Mouse (Mus musculus) ES-E14 (cell line): ENCODE data around the gene Ccr9. TPM values are rescaled to one million over a fixed set of nuclear protein-coding genes. Genes with fewer than 3 reads are reported as not detected.

Experiments
- DNase-seq: peaks from one replicate; pipeline ENCODE4 v3.0.0-alpha.2; 2013; ENCODE audit warnings: low read depth, low spot score
- H3K27ac ChIP-seq: 2 replicates; pipeline ENCODE4 v1.5.1; 2012; ENCODE audit warnings: low read depth, mild to moderate bottlenecking, low read length, moderate library complexity, mixed read lengths; ENCODE audit not compliant: poor library complexity, insufficient read depth, severe bottlenecking
- H3K36me3 ChIP-seq: 2 replicates; pipeline ENCODE4 v1.6.1; 2012; ENCODE audit warnings: mild to moderate bottlenecking, low read length, moderate library complexity, mixed read lengths; ENCODE audit not compliant: control insufficient read depth, poor library complexity, insufficient read depth, severe bottlenecking
- H3K4me1 ChIP-seq, 2 experiments: fragments of 150-350 bp in 1 of 2; sonication (generic) in 1 of 2; 2 replicates each; pipeline ENCODE4 v1.6.1; 2012; ENCODE audit warnings: low read length in 2 of 2, mild to moderate bottlenecking in 1 of 2, mixed read lengths in 1 of 2; ENCODE audit not compliant: control insufficient read depth in 2 of 2, insufficient read depth in 2 of 2, poor library complexity in 1 of 2
- H3K4me3 ChIP-seq, 2 experiments: fragments of 150-350 bp in 1 of 2; sonication (generic) in 1 of 2; 2 replicates each; pipeline ENCODE4 v1.5.1; 2012; ENCODE audit warnings: low read length in 2 of 2, low read depth in 1 of 2, mild to moderate bottlenecking in 1 of 2, mixed read lengths in 1 of 2; ENCODE audit not compliant: insufficient read depth in 1 of 2, poor library complexity in 1 of 2, severe bottlenecking in 1 of 2
- H3K9ac ChIP-seq: 2 replicates; pipeline ENCODE4 v1.6.1; 2012; ENCODE audit warnings: low read depth, mild to moderate bottlenecking, low read length, mixed read lengths; ENCODE audit not compliant: poor library complexity, insufficient read depth, severe bottlenecking
- H3K9me3 ChIP-seq: fragments of 150-350 bp; sonication (generic); 2 replicates; pipeline ENCODE4 v1.6.1; 2012; ENCODE audit warnings: low read depth, mild to moderate bottlenecking, low read length; ENCODE audit not compliant: control insufficient read depth, insufficient read depth
- CHD2 ChIP-seq: IDR thresholded peaks from 2 replicates; pipeline ENCODE4 v1.6.1; 2014; ENCODE audit warnings: mild to moderate bottlenecking, low read depth, low read length, inconsistent platforms
- HCFC1 ChIP-seq: IDR thresholded peaks from 2 replicates; pipeline ENCODE4 v1.6.1; 2012; ENCODE audit warnings: low read length, inconsistent platforms, borderline replicate concordance; ENCODE audit not compliant: insufficient read depth
- MAFK ChIP-seq: IDR thresholded peaks from 2 replicates; pipeline ENCODE4 v1.6.1; 2014; ENCODE audit warnings: mild to moderate bottlenecking, low read depth, low read length, inconsistent platforms; ENCODE audit not compliant: insufficient read depth
- ZC3H11A ChIP-seq: IDR thresholded peaks from 2 replicates; pipeline ENCODE4 v1.6.1; 2012; ENCODE audit warnings: low read depth, mild to moderate bottlenecking, inconsistent platforms, low read length, borderline replicate concordance
- ZNF384 ChIP-seq: IDR thresholded peaks from 2 replicates; pipeline ENCODE4 v1.6.1; 2012; ENCODE audit warnings: low read depth, low read length, inconsistent platforms
- in situ Hi-C, 2 experiments: fragments of 600-800 bp; cut with MboI; formaldehyde crosslinking; loops; one replicate each; pipeline ENCODE4 v1.15.1; 2025; ENCODE audit warnings: low sequenced_read_pairs in 2 of 2, inconsistent platforms in 1 of 2; ENCODE audit not compliant: unreplicated experiment in 2 of 2
- total RNA-seq: library from RNA; depleted of rRNA; stranded (reverse); fragments of 300-350 nt; gene quantifications from 2 replicates; pipeline ENCODE4 v1.2.3, GENCODE M21; 2012; rRNA removed

The Ccr9 gene
- total RNA-seq: not detected in 2 replicates

DNA sequence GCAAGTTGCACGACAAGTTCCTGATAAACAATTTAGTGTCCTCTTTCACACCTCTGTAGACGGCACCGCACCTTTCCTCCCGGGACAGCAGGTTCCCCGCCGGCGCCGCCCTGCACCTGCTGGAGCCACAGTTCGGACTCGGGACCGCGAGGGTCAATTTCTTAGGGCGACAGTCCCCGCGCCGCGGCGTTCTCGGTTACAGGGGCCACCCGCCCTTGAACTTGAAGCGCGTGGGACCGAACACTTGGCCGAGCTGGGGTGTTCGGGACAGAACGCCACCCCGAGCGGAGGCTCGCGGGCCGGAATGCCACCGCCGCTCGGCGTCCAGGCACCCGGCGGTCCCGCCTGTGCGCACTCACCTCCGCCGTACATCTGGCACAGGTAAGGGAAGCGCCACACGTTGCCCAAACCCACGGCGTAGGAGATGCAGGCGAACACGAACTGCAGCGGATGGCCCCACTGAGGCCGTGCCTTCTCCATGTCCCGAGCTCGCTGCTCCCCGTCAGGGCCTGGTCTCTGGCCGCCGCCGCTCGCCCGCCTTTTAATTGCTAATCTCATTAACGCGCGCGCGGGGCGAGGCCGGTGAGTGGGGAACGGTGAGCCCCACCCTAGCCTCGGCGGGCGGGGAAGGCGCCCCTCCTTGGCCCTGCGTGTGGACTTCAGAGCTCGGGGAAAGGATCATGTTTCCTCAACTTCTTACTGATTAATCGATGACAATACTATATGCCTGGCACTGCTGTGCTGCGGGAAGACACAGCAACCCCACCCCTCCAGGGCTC lies at the start of gene Ccr9, which contains the start of gene Slc6a20a:
Ccr9 (plus strand) TSS at position 113 of the 779 bp plus-strand sequence.
Slc6a20a (minus strand) TSS at position 559 of the 779 bp plus-strand sequence.
- H3K27ac ChIP-seq: no peak within 1 kb of the TSS
- DNase-seq: peak; percentile 33
- H3K9me3 ChIP-seq: no peaks in the 10 kb centered on the region
- peak within 1 kb of the TSS; percentile 58 to 65 for H3K4me3 ChIP-seq
- H3K36me3 ChIP-seq: no peaks in the 10 kb centered on the region
- in situ Hi-C loops: no loop called here
- TF ChIP-seq CHD2 (no peak), HCFC1 (no peak), MAFK (no peak), ZC3H11A (no peak), ZNF384 (no peak)
- H3K9ac ChIP-seq: peak within 1 kb of the TSS; percentile 42
- H3K4me1 ChIP-seq: no peaks in the 10 kb centered on the region

DNA sequence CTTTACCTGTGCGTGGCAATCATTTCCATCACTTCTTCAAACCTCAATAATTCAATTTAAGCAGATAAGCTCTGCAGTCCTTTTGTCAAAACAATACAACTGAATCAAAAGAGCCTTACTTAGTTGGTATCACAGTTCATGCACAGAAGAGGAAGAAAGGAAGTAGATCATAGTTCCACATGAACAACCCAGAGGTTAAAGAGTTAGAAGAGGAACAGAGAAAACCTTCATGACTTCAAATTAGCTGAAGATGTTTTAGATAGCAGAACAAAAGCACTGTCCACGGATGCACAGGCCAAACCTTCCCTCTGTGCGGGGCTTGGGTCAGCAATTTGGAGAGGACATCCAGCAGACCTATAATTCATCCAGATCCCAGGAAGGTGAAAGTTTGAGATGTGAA lies 46.6 kb upstream of the Ccr9 start:
- TF ChIP-seq CHD2 (no peak), HCFC1 (no peak), MAFK (no peak), ZNF384 (no peak), ZC3H11A (no peak)
- no peak for DNase-seq
- Histone ChIP-seq H3K4me3 (no peak overlapping the region), H3K27ac (no peak overlapping the region), H3K36me3 (no peaks in the 10 kb centered on the region), H3K4me1 (no peaks in the 10 kb centered on the region), H3K9me3 (no peaks in the 10 kb centered on the region), H3K9ac (no peak overlapping the region)
- in situ Hi-C loops: no loop called here

DNA sequence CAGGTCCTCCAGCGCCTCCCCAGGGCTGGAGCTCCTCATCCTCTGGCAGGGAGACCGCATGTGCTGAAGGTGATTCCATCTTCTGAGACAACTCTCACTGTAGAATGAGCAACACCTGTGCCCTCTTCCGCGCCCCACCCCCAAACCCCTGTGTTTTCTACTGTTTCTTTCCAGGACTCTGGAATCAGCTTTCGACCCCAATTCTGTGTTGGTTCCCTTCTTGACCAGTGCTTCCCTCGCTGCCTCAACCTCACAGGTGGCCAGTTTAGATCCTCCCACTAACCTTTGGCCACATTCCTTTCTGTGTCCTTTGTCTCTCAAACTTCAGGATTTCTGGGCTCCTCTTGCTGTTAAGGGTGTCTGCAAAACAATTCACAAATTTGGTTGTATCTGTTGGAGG lies 46.0 kb upstream of the Ccr9 start, which contains the start of gene Slc6a20b:
Slc6a20b (minus strand) TSS at position 285 of the 400 bp plus-strand sequence.
- H3K27ac ChIP-seq: no peak within 1 kb of the TSS
- no peak for DNase-seq
- H3K4me3 ChIP-seq: no peak within 1 kb of the TSS
- H3K36me3 ChIP-seq: no peaks in the 10 kb centered on the region
- TF ChIP-seq ZNF384 (no peak), MAFK (no peak), ZC3H11A (no peak), HCFC1 (no peak), CHD2 (no peak)
- in situ Hi-C loops: no loop called here
- H3K9ac ChIP-seq: no peak within 1 kb of the TSS
- no peaks in the 10 kb centered on the region for H3K4me1 ChIP-seq
- no peaks in the 10 kb centered on the region for H3K9me3 ChIP-seq

DNA sequence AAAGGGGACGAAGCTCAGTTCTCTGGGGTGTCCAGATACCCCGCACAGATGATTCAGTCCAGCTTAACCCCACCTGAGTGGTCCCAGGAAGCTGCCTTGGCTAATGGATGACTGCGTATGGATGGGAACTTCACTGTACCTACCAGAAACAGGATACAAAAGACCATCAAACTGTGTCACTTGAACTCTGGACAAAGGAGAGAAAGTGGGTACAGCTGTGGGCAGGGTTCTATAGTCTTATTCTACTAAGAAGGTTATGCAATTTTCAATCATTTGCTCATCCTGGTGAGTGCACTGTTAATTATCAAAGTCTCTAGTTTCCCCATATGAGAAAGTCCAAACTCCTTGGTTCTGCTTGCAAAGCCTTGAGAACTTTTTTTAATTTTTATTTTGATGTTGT lies 45.2 kb upstream of the Ccr9 start:
- no peaks in the 10 kb centered on the region for H3K4me1 ChIP-seq
- no peaks in the 10 kb centered on the region for H3K9me3 ChIP-seq
- no peak overlapping the region for H3K9ac ChIP-seq
- H3K27ac ChIP-seq: no peak overlapping the region
- TF ChIP-seq CHD2: no peak
- no peak for TF ChIP-seq HCFC1
- TF ChIP-seq ZC3H11A: no peak
- TF ChIP-seq ZNF384: no peak
- no peak for TF ChIP-seq MAFK
- DNase-seq: no peak
- in situ Hi-C loops: no loop called here
- no peaks in the 10 kb centered on the region for H3K36me3 ChIP-seq
- H3K4me3 ChIP-seq: no peak overlapping the region
